Mouse (Mus musculus): ENCODE data around the gene Sema5a. TPM values are rescaled to one million over a fixed set of nuclear protein-coding genes. Genes with fewer than 3 reads are reported as not detected.

Sema5a gene
- polyA plus RNA-seq, 1 experiment from 2014 or later, result 24.9 TPM

DNA sequence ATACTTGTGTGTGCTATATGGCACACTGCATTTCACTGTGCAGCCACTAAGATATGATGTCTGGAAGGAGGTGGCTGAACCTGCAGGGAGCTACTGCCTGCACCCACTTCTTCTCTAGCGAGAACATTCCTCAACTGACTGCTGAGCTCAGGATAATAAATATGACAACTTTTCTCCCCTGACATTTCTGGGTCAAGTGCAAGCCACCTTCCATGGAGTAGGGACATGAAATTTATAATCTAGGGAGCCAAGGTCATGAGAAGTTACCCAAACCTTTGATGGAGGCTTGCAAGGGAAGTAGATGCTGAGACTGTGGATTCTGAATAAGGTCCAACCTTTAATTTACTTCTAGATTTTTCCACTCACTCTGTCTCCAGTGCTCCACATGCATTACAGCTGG is 298.1 kb downstream of the Sema5a start:
- ATAC-seq (ENCODE audit: insufficient number of reproducible peaks, insufficient read depth, low FRiP score, low read depth), result no peak
- Histone ChIP-seq H3K4me2 (replicated peaks; ENCODE audit: low read depth, low read length) (no peak overlapping the region), H3K27ac (ENCODE audit: low read length) (no peak overlapping the region), H3K4me3 (ENCODE audit: low read depth, low read length) (no peak overlapping the region), H3K9me3 (ENCODE audit: control insufficient read depth, low read depth, low read length) (no peaks in the 10 kb centered on the region), H3K4me1 (ENCODE audit: control insufficient read depth, insufficient read depth, low read length) (no peaks in the 10 kb centered on the region), H3K27me3 (ENCODE audit: control insufficient read depth, insufficient read depth, low read length) (no peaks in the 10 kb centered on the region), H3K9ac (replicated peaks; ENCODE audit: low read depth, low read length) (no peak overlapping the region), H3K36me3 (ENCODE audit: control insufficient read depth, insufficient read depth, low read length) (no peaks in the 10 kb centered on the region)
- 49% methylated on average over 1 of the region's 1 CpGs for WGBS

DNA sequence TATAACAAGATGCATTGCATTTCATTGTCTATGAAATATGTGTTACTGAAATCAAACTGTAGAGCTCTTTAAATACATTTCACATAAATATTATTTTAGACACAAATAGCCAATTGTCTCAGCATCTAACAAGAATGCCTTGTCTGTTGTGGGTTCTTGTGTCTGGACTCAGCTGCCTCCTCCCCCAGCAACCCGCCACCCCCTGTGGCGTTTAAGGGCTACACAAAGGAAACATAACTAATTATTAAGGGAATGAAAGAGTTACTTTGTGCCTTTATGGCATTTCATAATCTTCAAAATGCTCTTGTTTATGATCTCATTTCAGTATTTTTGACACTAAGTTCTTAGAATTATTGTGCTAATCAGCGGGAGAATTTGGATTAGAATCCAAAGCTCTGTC is 298.6 kb downstream of the Sema5a start:
- whole genome bisulfite sequencing, result 87% methylated on average over 3 of the region's 3 CpGs
- no peak overlapping the region for H3K27ac ChIP-seq (ENCODE audit: low read length)
- H3K9ac ChIP-seq (replicated peaks; ENCODE audit: low read depth, low read length), result no peak overlapping the region
- no peaks in the 10 kb centered on the region for H3K9me3 ChIP-seq (ENCODE audit: control insufficient read depth, low read depth, low read length)
- no peaks in the 10 kb centered on the region for H3K27me3 ChIP-seq (ENCODE audit: control insufficient read depth, insufficient read depth, low read length)
- H3K4me2 ChIP-seq (replicated peaks; ENCODE audit: low read depth, low read length), result no peak overlapping the region
- no peak for ATAC-seq (ENCODE audit: insufficient number of reproducible peaks, insufficient read depth, low FRiP score, low read depth)
- no peaks in the 10 kb centered on the region for H3K4me1 ChIP-seq (ENCODE audit: control insufficient read depth, insufficient read depth, low read length)
- H3K36me3 ChIP-seq (ENCODE audit: control insufficient read depth, insufficient read depth, low read length), result no peaks in the 10 kb centered on the region
- no peak overlapping the region for H3K4me3 ChIP-seq (ENCODE audit: low read depth, low read length)

DNA sequence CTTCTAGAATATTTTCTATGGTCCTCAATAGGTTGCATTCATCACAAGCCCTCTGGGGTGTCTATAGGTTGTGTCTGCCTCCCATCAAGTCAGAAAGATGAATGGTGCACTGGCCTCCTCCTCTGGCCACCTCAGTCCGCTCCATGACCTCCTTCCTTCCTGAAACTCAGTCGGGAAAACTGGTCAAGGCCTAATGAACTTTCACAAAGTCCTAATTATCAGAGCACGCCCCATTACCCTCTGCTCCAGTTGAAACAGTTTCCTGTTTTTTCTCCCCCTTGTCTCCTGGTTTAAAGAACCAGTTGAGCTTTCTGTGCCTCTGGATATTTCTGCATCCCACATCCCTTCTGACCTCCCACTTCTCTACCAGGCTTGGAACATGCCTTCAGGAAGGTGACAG is 300.8 kb downstream of the Sema5a start:
- no peak overlapping the region for H3K9ac ChIP-seq (replicated peaks; ENCODE audit: low read depth, low read length)
- WGBS, result 74% methylated on average over 3 of the region's 3 CpGs
- no peak for ATAC-seq (ENCODE audit: insufficient number of reproducible peaks, insufficient read depth, low FRiP score, low read depth)
- H3K4me3 ChIP-seq (ENCODE audit: low read depth, low read length), result no peak overlapping the region
- no peaks in the 10 kb centered on the region for H3K4me1 ChIP-seq (ENCODE audit: control insufficient read depth, insufficient read depth, low read length)
- H3K36me3 ChIP-seq (ENCODE audit: control insufficient read depth, insufficient read depth, low read length), result no peaks in the 10 kb centered on the region
- no peak overlapping the region for H3K4me2 ChIP-seq (replicated peaks; ENCODE audit: low read depth, low read length)
- no peaks in the 10 kb centered on the region for H3K9me3 ChIP-seq (ENCODE audit: control insufficient read depth, low read depth, low read length)
- no peaks in the 10 kb centered on the region for H3K27me3 ChIP-seq (ENCODE audit: control insufficient read depth, insufficient read depth, low read length)
- H3K27ac ChIP-seq (ENCODE audit: low read length), result no peak overlapping the region

DNA sequence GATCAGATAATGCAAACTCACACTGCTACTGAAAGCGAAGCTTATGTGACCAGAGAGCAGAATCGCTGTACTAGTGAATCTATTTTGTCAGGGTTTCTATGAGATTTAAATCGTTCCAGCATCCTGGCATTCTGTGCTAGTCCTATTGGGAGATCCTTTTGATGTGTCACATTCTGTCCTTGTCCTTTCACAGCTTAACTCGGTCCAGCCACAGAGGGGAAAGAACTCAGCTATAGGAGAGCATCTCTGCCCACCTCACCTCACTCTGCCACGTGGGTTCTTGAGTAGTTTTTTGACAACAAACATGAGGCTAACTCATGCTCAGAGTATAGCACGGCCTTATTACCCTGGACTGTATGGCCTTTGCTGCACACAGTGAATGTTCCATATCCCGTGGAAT is 302.1 kb downstream of the Sema5a start:
- Histone ChIP-seq H3K4me1 (ENCODE audit: control insufficient read depth, insufficient read depth, low read length) (no peaks in the 10 kb centered on the region), H3K27ac (ENCODE audit: low read length) (no peak overlapping the region), H3K4me3 (ENCODE audit: low read depth, low read length) (no peak overlapping the region), H3K9ac (replicated peaks; ENCODE audit: low read depth, low read length) (no peak overlapping the region), H3K27me3 (ENCODE audit: control insufficient read depth, insufficient read depth, low read length) (no peaks in the 10 kb centered on the region), H3K9me3 (ENCODE audit: control insufficient read depth, low read depth, low read length) (no peaks in the 10 kb centered on the region), H3K4me2 (replicated peaks; ENCODE audit: low read depth, low read length) (no peak overlapping the region), H3K36me3 (ENCODE audit: control insufficient read depth, insufficient read depth, low read length) (no peaks in the 10 kb centered on the region)
- ATAC-seq (ENCODE audit: insufficient number of reproducible peaks, insufficient read depth, low FRiP score, low read depth), result no peak
- WGBS, result 86% methylated on average over 7 of the region's 7 CpGs

DNA sequence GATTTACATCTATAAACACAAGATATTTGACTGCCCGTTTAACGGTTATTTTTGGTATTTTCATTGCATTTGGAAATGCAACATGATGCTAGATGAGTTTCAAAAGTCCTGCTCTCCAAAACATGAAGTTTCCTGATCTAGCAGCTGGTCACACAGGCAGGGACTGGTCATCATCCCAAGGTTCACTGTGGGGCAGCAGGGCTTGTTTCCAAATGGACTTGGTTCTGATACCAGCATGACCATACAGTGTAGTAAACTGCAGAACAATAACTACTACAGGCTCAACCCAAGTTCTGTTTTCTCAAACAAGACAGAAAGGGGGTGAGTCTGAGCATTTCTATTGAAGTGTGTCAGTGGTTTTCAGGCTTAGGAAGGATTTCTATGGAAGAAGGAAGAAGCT is 314.3 kb downstream of the Sema5a start:
- H3K27ac ChIP-seq (ENCODE audit: low read length), result no peak overlapping the region
- ATAC-seq (ENCODE audit: insufficient number of reproducible peaks, insufficient read depth, low FRiP score, low read depth), result no peak
- no peak overlapping the region for H3K4me2 ChIP-seq (replicated peaks; ENCODE audit: low read depth, low read length)
- no peak overlapping the region for H3K4me3 ChIP-seq (ENCODE audit: low read depth, low read length)
- WGBS, result 89% methylated on average over 2 of the region's 2 CpGs
- no peak overlapping the region for H3K9ac ChIP-seq (replicated peaks; ENCODE audit: low read depth, low read length)
- no peaks in the 10 kb centered on the region for H3K9me3 ChIP-seq (ENCODE audit: control insufficient read depth, low read depth, low read length)
- no peaks in the 10 kb centered on the region for H3K36me3 ChIP-seq (ENCODE audit: control insufficient read depth, insufficient read depth, low read length)
- H3K27me3 ChIP-seq (ENCODE audit: control insufficient read depth, insufficient read depth, low read length), result no peaks in the 10 kb centered on the region
- no peaks in the 10 kb centered on the region for H3K4me1 ChIP-seq (ENCODE audit: control insufficient read depth, insufficient read depth, low read length)

DNA sequence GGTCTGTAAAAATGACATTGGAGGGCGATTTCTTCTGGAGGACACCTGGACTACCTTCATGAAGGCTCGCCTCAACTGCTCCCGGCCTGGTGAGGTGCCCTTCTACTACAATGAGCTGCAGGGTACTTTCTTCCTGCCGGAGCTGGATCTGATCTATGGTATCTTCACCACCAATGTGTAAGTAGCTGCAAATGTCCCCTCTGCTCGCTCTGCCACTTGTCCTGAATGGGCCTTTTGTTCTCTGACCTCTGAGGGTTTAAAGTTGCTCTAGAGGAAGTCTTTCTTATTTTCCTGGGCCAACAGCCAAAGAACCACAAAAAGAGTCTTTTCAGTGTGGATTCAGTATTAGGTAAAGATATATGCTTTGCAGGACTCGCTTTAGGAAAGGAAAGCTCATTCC is 318.0 kb downstream of the Sema5a start:
- Histone ChIP-seq H3K36me3 (ENCODE audit: control insufficient read depth, insufficient read depth, low read length) (no peaks in the 10 kb centered on the region), H3K27ac (ENCODE audit: low read length) (no peak overlapping the region), H3K9ac (replicated peaks; ENCODE audit: low read depth, low read length) (no peak overlapping the region), H3K4me3 (ENCODE audit: low read depth, low read length) (no peak overlapping the region), H3K4me1 (ENCODE audit: control insufficient read depth, insufficient read depth, low read length) (no peaks in the 10 kb centered on the region), H3K27me3 (ENCODE audit: control insufficient read depth, insufficient read depth, low read length) (no peaks in the 10 kb centered on the region), H3K4me2 (replicated peaks; ENCODE audit: low read depth, low read length) (no peak overlapping the region), H3K9me3 (ENCODE audit: control insufficient read depth, low read depth, low read length) (no peaks in the 10 kb centered on the region)
- 73% methylated on average over 6 of the region's 6 CpGs for WGBS
- ATAC-seq (ENCODE audit: insufficient number of reproducible peaks, insufficient read depth, low FRiP score, low read depth), result no peak

DNA sequence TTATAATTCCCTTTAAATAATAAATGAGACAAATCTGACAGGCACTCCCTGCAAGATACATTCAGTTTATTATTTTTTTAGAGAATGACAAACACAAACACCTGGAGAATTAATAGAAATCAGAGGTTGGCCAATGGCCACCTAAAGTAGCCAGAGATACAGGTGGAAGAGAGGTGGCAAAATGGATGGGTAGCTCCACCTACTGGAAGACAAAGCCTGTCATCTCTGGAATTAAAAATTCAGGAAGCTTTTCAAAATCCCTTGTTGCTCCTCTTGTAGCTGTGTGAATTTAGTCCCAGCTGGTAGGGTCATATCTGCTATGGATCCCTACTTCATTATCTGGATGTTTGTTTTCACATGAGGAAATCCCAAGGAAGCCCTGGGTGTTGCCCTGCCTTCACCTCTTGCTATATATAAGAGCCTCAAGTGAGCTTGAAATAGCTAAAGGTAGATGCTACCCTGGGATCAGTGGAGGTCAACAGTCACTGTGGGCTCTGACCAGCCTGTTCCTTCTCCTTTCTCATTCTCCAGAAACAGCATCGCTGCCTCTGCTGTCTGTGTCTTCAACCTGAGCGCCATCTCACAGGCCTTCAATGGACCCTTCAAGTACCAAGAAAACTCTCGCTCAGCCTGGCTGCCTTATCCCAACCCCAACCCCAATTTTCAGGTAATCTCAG is 323.7 kb downstream of the Sema5a start:
- no peaks in the 10 kb centered on the region for H3K27me3 ChIP-seq (ENCODE audit: control insufficient read depth, insufficient read depth, low read length)
- no peak overlapping the region for H3K4me2 ChIP-seq (replicated peaks; ENCODE audit: low read depth, low read length)
- no peaks in the 10 kb centered on the region for H3K4me1 ChIP-seq (ENCODE audit: control insufficient read depth, insufficient read depth, low read length)
- H3K9ac ChIP-seq (replicated peaks; ENCODE audit: low read depth, low read length), result no peak overlapping the region
- H3K36me3 ChIP-seq (ENCODE audit: control insufficient read depth, insufficient read depth, low read length), result no peaks in the 10 kb centered on the region
- no peak for ATAC-seq (ENCODE audit: insufficient number of reproducible peaks, insufficient read depth, low FRiP score, low read depth)
- H3K27ac ChIP-seq (ENCODE audit: low read length), result no peak overlapping the region
- WGBS, result 85% methylated on average over 3 of the region's 3 CpGs
- no peak overlapping the region for H3K4me3 ChIP-seq (ENCODE audit: low read depth, low read length)
- H3K9me3 ChIP-seq (ENCODE audit: control insufficient read depth, low read depth, low read length), result no peaks in the 10 kb centered on the region

DNA sequence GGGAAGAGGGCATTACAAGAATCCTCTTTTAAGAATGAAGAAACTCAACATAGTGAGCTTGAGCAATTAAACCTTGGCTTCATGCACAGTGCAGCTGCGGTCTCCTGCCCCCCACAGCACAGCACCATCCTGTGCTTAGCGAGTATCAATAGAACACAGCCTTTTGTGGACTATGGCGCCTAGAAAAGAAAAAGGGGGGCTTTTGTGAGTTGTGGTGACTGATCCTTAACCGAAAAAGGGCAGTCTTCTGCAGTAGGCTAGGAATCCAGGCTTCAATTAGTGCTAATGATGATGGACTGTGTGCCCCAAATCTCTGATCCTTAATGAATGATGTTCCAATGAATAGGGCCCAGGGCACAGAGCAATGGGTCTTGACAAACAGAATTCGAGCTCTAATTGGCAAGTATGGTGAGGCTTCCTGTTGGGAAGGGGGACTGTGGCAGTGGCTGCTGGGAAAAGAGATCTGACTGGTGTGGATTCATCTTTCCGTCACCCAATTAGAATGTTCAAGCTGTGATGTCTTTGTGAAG is 324.3 kb downstream of the Sema5a start:
- Histone ChIP-seq H3K27me3 (ENCODE audit: control insufficient read depth, insufficient read depth, low read length) (no peaks in the 10 kb centered on the region), H3K9me3 (ENCODE audit: control insufficient read depth, low read depth, low read length) (no peaks in the 10 kb centered on the region), H3K4me1 (ENCODE audit: control insufficient read depth, insufficient read depth, low read length) (no peaks in the 10 kb centered on the region), H3K4me2 (replicated peaks; ENCODE audit: low read depth, low read length) (no peak overlapping the region), H3K27ac (ENCODE audit: low read length) (no peak overlapping the region), H3K9ac (replicated peaks; ENCODE audit: low read depth, low read length) (no peak overlapping the region), H3K4me3 (ENCODE audit: low read depth, low read length) (no peak overlapping the region), H3K36me3 (ENCODE audit: control insufficient read depth, insufficient read depth, low read length) (no peaks in the 10 kb centered on the region)
- ATAC-seq (ENCODE audit: insufficient number of reproducible peaks, insufficient read depth, low FRiP score, low read depth), result no peak
- WGBS, result 81% methylated on average over 6 of the region's 6 CpGs

DNA sequence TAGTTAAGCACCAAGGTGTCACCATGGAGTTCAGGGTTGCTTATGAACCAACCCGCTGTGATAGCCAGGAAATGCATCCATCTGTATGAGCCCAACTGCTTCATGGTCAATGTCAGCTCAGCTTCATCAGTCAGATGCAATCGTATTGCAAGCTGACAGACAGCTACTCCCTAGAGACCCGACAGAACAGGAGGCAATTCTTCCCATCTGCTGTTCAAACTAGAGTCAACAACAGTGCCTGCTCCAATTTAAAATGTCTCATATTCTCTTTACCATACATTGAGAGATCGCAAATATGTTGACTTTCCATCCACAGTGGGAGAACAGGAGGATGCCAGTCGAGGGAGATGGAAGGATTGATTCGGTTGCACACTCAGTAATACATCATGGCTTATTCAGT is 329.7 kb downstream of the Sema5a start:
- Histone ChIP-seq H3K4me2 (replicated peaks; ENCODE audit: low read depth, low read length) (no peak overlapping the region), H3K4me3 (ENCODE audit: low read depth, low read length) (no peak overlapping the region), H3K9me3 (ENCODE audit: control insufficient read depth, low read depth, low read length) (no peaks in the 10 kb centered on the region), H3K9ac (replicated peaks; ENCODE audit: low read depth, low read length) (no peak overlapping the region), H3K27me3 (ENCODE audit: control insufficient read depth, insufficient read depth, low read length) (no peaks in the 10 kb centered on the region), H3K36me3 (ENCODE audit: control insufficient read depth, insufficient read depth, low read length) (no peaks in the 10 kb centered on the region), H3K4me1 (ENCODE audit: control insufficient read depth, insufficient read depth, low read length) (no peaks in the 10 kb centered on the region), H3K27ac (ENCODE audit: low read length) (no peak overlapping the region)
- no peak for ATAC-seq (ENCODE audit: insufficient number of reproducible peaks, insufficient read depth, low FRiP score, low read depth)
- 79% methylated on average over 6 of the region's 6 CpGs for WGBS
